Mouse (Mus musculus) embryonic facial prominence, embryonic 11.5 days (tissue): ENCODE results near the gene Shox2. TPM values are rescaled to one million over a fixed set of nuclear protein-coding genes. Genes with fewer than 3 reads are reported as not detected.

Experiments
- ATAC-seq: fragments of 200-750 bp; cut with Nextera tagmentation; replicated peaks from 2 replicates; pipeline ENCODE4 v1.8.0; 2017; ENCODE audit warnings: low read depth; ENCODE audit not compliant: insufficient number of reproducible peaks, low FRiP score, low TSS enrichment
- DNase-seq: peaks from one replicate; pipeline ENCODE4 v3.0.0-alpha.2; 2015; ENCODE audit warnings: low spot score
- H3K27ac ChIP-seq: fragments of 300-500 bp; sonication (generic); replicated peaks from 2 replicates; pipeline ENCODE4 v1.5.1; 2014; ENCODE audit warnings: mild to moderate bottlenecking, low read depth, low read length, control low read depth
- H3K27me3 ChIP-seq: fragments of 300-500 bp; sonication (generic); 2 replicates; pipeline ENCODE4 v1.6.1; 2014; ENCODE audit warnings: mild to moderate bottlenecking, low read length, moderate library complexity, mixed read lengths; ENCODE audit not compliant: control insufficient read depth, insufficient read depth
- H3K36me3 ChIP-seq: fragments of 300-500 bp; sonication (generic); replicated peaks from 2 replicates; pipeline ENCODE4 v1.6.1; 2014; ENCODE audit warnings: low read depth, mild to moderate bottlenecking, low read length, moderate library complexity, mixed read lengths; ENCODE audit not compliant: control insufficient read depth, insufficient read depth
- H3K4me1 ChIP-seq: fragments of 300-500 bp; sonication (generic); 2 replicates; pipeline ENCODE4 v1.6.1; 2014; ENCODE audit warnings: low read length, mixed read lengths; ENCODE audit not compliant: control insufficient read depth, insufficient read depth
- H3K4me2 ChIP-seq: fragments of 300-500 bp; sonication (generic); 2 replicates; pipeline ENCODE4 v1.6.1; 2014; ENCODE audit warnings: low read depth, mild to moderate bottlenecking, control low read depth, low read length, moderate library complexity
- H3K4me3 ChIP-seq: fragments of 300-500 bp; sonication (generic); 2 replicates; pipeline ENCODE4 v1.5.1; 2014; ENCODE audit warnings: low read depth, low read length, control low read depth
- H3K9ac ChIP-seq: fragments of 300-500 bp; sonication (generic); replicated peaks from 2 replicates; pipeline ENCODE4 v1.6.1; 2014; ENCODE audit warnings: mild to moderate bottlenecking, control low read depth, low read length
- H3K9me3 ChIP-seq: fragments of 300-500 bp; sonication (generic); replicated peaks from 2 replicates; pipeline ENCODE4 v1.6.1; 2016; ENCODE audit warnings: mild to moderate bottlenecking, low read length, inconsistent platforms, mixed read lengths; ENCODE audit not compliant: control insufficient read depth
- WGBS: fragments of 180-500 bp; shearing (Covaris S2); extraction: QIAGEN DNeasy Blood & Tissue Kit; methylation state at CpG from one replicate; pipeline ENCODE4 v1.1.7; 2014; 5-methylcytosine and 5-hydroxymethylcytosine counted together
- polyA plus RNA-seq: library from polyadenylated mRNA; unstranded; fragments of >200 nt; fragmentation: Nextera tagmentation; extraction: Ambion mirVana; gene quantifications from 2 replicates; pipeline ENCODE4 v1.2.1, GENCODE M21; 2014

Shox2 gene
- polyA plus RNA-seq, 1 experiment from 2014 or later: 20.7 TPM

DNA sequence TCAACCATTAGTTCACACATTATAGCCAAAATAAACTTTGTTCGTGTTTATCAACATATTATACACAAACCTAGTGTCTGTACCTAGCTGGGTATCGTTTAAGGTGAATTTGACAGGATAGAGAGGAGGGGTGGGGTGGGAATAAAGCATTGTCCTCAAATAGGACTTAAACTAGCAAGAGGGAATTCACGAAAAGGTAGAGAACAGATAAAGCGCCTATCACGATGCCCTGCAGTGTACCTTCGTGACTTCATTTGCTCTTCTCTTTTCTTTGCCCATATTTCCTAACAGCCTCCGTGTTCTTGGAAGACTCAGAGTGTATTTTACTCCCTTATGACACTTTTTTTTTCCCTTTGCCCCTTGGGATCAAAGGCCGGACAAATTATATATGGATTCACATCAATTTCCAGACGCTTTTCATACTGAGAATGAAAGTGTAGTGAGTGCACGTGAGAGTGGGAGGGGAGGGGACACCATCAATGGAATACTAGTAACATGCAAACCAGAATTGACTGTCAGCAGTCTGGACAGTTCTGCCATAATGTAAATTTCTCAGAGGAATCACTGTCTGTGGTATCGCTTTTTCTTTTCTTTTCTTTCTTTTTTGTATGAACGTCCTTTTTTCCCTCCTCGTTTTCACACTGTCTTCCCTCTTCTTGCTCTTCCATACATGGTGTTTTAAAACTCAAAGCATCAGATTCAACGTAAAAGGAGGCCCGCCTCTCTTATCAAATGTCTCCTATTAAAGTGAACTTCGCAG lies 9.2 kb downstream of the Shox2 start:
- Histone ChIP-seq H3K36me3 (no peaks in the 10 kb centered on the region), H3K27ac (no peak overlapping the region), H3K4me1 (peaks cover 4% of the 10 kb centered on the region; the same call in 1 of the 2 replicates), H3K4me2 (no peak overlapping the region), H3K27me3 (peaks cover 37% of the 10 kb centered on the region), H3K4me3 (no peak overlapping the region), H3K9ac (no peak overlapping the region), H3K9me3 (no peaks in the 10 kb centered on the region)
- WGBS: 4% methylated on average over 16 of the region's 16 CpGs
- DNase-seq (no peak), ATAC-seq (no peak)

DNA sequence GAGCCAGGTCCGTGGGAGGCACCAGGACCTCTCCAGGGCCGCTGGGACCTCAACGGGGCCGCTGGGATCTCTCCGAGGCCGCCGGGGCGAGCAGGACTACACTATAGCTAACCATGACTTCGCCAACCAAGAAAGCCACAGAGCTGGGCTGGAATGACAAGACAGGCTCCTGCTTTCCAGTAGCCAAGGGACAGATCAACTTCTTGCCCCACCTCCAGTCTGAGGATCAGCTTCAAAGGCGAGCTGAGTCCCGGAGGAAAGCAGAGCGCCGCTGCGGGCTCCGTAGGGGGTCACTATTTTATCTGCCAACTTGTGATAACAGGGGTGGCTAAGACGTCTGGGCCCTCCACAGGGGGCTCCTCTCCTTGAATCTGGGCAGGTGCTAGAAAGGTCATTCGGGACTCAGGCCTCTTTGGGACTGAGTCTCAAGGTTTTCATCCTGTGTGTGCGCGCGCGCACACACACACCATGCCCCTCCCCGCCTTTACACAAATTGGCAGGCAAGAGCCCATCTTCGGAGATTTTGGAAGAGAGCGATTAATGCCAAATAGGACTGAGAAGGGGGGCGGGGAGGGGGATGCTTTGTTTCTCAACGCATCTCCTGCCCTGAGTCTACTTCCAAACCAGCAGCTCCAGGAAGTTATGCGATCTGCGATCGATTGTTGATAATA lies 10.8 kb downstream of the Shox2 start:
- Histone ChIP-seq H3K4me2 (peak overlapping the region; percentile 29), H3K27ac (no peak overlapping the region), H3K9me3 (no peaks in the 10 kb centered on the region), H3K9ac (0 out of 2 replicates have a peak overlapping the region, but pooled peaks have one; percentile 2), H3K36me3 (no peaks in the 10 kb centered on the region), H3K4me1 (peaks cover 4% of the 10 kb centered on the region; the same call in 1 of the 2 replicates), H3K27me3 (peaks cover 37% of the 10 kb centered on the region), H3K4me3 (peak overlapping the region; percentile 21; the same call in 1 of the 2 replicates)
- WGBS: 1% methylated on average over 29 of the region's 29 CpGs
- ATAC-seq: 0 out of 2 replicates have a peak, but pooled peaks have one; percentile 14
- DNase-seq: no peak

DNA sequence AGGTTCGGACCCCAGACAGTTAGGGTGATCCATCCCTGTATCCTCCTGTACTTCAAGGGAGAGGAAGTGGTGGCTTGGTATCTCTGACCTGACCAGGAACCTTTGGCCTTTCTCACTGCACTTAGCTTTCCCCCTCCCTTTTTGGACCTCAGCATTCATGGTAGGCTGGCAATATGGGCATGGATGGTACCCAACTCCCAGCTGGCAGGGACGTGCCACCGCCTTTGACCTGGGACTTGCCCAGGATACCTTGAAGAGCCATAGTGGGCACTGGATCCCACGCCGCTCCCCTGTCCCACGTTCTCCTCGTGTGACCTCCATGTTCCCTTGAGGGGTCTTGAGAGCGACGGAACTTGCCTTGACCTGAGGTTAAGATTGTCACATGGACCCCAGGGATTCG lies 11.3 kb downstream of the Shox2 start:
- 3% methylated on average over 10 of the region's 10 CpGs for WGBS
- Histone ChIP-seq H3K9ac (no peak overlapping the region), H3K4me3 (peak overlapping the region; percentile 21; the same call in 1 of the 2 replicates), H3K36me3 (no peaks in the 10 kb centered on the region), H3K4me2 (peak overlapping the region; percentile 29), H3K4me1 (peaks cover 4% of the 10 kb centered on the region; the same call in 1 of the 2 replicates), H3K27ac (no peak overlapping the region), H3K9me3 (no peaks in the 10 kb centered on the region), H3K27me3 (peaks cover 37% of the 10 kb centered on the region)
- DNase-seq (no peak), ATAC-seq (0 out of 2 replicates have a peak, but pooled peaks have one; percentile 20)

DNA sequence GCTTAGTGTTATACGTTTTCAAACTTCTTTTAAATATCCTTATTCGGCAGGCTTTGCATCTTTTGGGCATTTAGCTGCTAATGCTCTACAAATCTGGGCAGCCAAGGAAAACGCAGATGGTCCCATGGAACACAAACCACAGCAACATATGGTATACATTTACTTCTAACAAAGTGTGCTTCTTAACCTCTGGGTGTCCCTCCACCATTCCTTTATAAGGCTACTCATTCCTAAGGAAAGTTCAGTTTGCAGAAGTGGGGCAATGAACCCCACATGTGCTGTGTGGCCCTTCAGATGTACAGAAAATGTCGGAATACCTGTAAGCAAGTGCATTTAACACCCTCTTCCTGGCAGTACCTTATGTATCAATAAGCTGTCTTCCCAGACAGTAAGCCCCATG lies 14.1 kb downstream of the Shox2 start:
- no peak for ATAC-seq
- no peak overlapping the region for H3K4me3 ChIP-seq
- H3K27me3 ChIP-seq: peaks cover 21% of the 10 kb centered on the region
- DNase-seq: peak; percentile 75
- H3K36me3 ChIP-seq: no peaks in the 10 kb centered on the region
- H3K4me1 ChIP-seq: peaks cover 4% of the 10 kb centered on the region; the same call in 1 of the 2 replicates
- no peak overlapping the region for H3K4me2 ChIP-seq
- H3K9me3 ChIP-seq: no peaks in the 10 kb centered on the region
- no peak overlapping the region for H3K9ac ChIP-seq
- H3K27ac ChIP-seq: no peak overlapping the region
- 30% methylated on average over 4 of the region's 4 CpGs for WGBS

DNA sequence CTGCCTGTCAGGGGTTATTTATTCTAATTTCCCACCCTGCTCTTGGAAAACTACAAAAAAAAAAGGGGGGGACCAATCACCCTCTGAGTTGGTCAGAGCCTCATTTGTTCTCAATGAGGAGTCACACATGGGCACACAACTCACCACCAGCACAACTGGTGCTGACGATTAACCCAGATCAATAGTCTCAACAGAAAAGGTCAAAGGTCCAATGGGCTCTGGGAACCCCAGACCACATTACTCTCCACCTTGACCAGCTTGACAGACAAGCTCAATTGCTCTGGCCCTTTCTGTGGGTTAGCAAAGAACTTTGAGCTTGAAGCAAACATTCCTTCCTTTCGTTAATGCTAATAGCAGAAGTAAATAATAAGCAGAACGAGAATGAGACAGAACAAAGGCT lies 16.7 kb downstream of the Shox2 start:
- DNase-seq (no peak), ATAC-seq (no peak)
- Histone ChIP-seq H3K27ac (no peak overlapping the region), H3K4me3 (no peak overlapping the region), H3K27me3 (peaks cover 2% of the 10 kb centered on the region; the same call in 1 of the 2 replicates), H3K9me3 (no peaks in the 10 kb centered on the region), H3K4me1 (no peaks in the 10 kb centered on the region), H3K4me2 (no peak overlapping the region), H3K9ac (no peak overlapping the region), H3K36me3 (no peaks in the 10 kb centered on the region)
- WGBS: 31% methylated on average over 3 of the region's 3 CpGs

DNA sequence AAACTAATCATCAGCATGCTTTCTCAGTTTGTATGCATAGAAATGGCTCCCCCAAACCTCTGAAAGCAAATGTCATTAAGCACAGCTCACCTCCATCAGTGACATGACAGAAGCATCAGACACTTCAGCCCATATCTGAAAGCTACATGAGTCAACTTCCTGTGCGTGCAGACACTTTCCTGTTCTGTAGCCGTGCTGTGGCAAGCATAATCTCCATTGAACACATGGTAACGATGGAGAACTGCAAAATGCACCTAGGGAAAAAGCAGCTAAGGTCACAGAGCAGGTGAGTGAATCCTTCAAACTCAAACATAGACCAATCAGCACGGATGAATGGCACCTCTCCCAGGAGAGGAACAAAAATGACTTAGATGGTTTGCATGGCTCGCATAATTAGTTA lies 21.6 kb downstream of the Shox2 start:
- Histone ChIP-seq H3K4me2 (no peak overlapping the region), H3K9ac (no peak overlapping the region), H3K9me3 (no peaks in the 10 kb centered on the region), H3K36me3 (no peaks in the 10 kb centered on the region), H3K4me3 (no peak overlapping the region), H3K27me3 (no peaks in the 10 kb centered on the region), H3K27ac (no peak overlapping the region), H3K4me1 (no peaks in the 10 kb centered on the region)
- ATAC-seq (no peak), DNase-seq (no peak)
- WGBS: 65% methylated on average over 5 of the region's 5 CpGs

DNA sequence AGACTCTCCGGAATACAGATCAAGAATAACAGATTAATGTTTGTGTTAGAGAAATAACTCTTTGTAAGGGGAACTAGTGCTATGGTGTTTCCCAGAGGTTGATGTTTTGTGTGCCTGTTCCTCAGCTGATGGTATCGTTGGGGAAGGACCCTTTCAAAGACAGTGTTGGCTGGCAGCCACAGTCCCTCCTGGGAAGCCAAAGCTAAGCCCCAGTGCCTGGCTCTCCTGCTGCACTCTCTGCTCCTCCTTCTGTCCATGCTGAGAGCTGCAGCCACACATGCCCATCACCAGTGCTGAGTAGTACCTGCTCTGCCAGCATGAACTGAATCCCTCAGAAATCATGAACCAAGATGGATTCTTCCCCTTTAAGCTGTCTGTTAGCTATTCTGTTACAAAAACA lies 26.4 kb downstream of the Shox2 start:
- ATAC-seq (no peak), DNase-seq (no peak)
- Histone ChIP-seq H3K27ac (no peak overlapping the region), H3K36me3 (no peaks in the 10 kb centered on the region), H3K4me2 (no peak overlapping the region), H3K27me3 (no peaks in the 10 kb centered on the region), H3K9ac (no peak overlapping the region), H3K4me1 (no peaks in the 10 kb centered on the region), H3K4me3 (no peak overlapping the region), H3K9me3 (no peaks in the 10 kb centered on the region)
- 66% methylated on average over 2 of the region's 2 CpGs for WGBS

DNA sequence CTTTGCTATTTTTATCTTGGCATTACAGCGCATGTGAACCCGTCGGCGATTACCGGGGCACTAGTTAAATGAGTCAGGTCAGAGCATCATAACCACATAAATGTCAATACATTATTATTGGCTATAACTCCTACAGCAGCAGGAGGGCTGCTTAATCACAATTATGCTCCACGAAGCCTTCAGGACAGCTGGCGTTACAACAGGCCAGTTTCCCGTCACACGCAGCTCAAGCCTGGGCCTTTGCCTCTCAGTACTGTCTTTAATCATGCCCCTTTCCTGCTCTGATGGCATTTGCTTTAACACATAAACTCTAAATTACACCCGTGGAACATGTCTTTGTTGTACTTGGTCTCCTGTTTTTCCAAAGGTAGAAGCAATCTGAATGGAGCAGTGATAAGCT lies 41.9 kb downstream of the Shox2 start:
- 72% methylated on average over 10 of the region's 10 CpGs for WGBS
- no peak overlapping the region for H3K27ac ChIP-seq
- H3K4me1 ChIP-seq: no peaks in the 10 kb centered on the region
- no peak overlapping the region for H3K9ac ChIP-seq
- H3K4me2 ChIP-seq: no peak overlapping the region
- ATAC-seq: no peak
- no peaks in the 10 kb centered on the region for H3K9me3 ChIP-seq
- no peaks in the 10 kb centered on the region for H3K27me3 ChIP-seq
- no peak overlapping the region for H3K4me3 ChIP-seq
- no peak for DNase-seq
- H3K36me3 ChIP-seq: no peaks in the 10 kb centered on the region
